Mouse (Mus musculus) cerebellum, postnatal 36 days (tissue): ENCODE measurements around the gene Akr1b7.

Source experiments
- DNase-seq, 2 experiments: peaks; one replicate each; pipeline ENCODE4 v3.0.0; 2021 to 2022; ENCODE audit warnings: mixed read lengths in 2 of 2

The Akr1b7 gene

GRCm38 (mm10) chr6:34441556-34442257 is 29.6 kb downstream of the Akr1b7 start:
- no peak for DNase-seq

DNA sequence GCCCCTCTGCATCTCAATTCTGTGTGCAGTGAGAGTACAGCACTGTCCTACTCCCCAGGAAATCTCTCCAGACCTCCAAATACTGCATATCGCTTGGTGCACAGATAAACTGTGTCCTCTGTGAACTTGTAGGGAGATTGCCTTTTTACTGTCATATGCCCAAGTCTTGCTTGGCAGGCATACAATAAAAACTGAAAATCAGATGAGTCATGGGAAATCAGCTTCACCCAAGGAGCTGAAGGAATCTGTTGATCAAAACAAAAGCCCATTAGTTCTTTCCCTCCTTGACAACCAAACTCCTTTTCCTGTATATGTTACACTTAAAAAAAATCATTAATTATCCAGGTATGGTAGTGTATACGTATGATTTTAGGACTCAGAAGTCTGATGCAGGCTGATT is 31.7 kb downstream of the Akr1b7 start:
- no peak for DNase-seq

- peak; percentile 65 to 72 for DNase-seq
These were observed 35.8 kb downstream of the Akr1b7 start for GRCm38 (mm10) chr6:34447961-34448360.

- no peak for DNase-seq
These were observed 36.6 kb downstream of the Akr1b7 start for GRCm38 (mm10) chr6:34448696-34449095.

DNA sequence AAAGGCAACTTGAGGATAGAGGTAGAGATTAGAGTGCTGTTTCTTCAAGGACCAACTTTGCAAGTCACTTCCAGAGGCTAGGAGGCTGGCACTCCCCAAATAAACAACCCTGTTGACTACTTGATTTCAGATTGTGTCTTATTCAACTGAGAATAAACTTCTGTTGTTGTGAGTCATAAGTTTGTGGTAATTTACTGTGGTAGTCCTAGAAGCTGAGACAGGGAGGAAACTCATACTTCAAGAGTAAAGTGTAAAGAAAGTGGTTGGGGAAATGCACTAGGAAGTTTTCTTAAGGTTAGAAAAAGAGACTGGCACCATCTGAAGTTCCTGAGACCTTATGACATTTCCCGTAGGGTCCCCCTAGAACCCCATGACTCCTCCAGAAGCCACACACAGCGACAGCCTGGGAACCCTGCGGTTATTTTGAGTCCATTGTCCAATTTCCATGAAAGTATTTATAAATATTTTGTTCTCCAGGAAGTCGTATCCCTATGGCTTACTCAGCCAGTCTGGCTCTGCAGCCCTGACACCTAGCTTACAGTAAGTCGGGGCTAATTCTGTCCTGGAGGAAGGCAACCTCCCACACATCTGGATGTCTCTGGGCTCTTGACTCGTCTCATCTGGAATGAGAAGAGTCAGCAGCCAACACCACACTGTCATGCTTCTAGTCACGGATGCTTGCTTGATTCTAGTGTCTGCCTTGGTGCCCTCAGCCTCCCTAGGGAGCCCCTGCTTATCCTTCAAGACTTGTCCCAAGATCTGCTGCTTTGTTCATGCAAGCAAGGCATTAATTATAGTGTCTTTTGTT is 41.0 kb downstream of the Akr1b7 start:
- DNase-seq, result no peak

DNA sequence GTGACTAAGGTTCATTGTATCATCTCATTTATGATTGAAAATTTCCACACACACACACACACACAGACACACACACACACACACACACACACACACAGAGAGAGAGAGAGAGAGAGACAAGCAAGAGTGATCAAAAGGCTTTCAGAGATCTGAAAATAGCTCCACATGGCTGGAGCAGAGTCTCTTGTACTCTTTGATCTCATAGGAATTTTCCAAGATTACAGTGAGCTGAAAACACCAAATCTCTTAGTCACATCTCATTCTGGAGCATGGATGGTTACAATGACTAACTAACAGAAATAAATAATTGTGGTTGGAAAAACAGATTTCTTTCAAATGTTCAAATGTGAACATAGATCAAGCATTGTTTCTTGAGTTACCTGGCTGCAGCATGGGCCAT is 47.3 kb downstream of the Akr1b7 start:
- no peak for DNase-seq

DNA sequence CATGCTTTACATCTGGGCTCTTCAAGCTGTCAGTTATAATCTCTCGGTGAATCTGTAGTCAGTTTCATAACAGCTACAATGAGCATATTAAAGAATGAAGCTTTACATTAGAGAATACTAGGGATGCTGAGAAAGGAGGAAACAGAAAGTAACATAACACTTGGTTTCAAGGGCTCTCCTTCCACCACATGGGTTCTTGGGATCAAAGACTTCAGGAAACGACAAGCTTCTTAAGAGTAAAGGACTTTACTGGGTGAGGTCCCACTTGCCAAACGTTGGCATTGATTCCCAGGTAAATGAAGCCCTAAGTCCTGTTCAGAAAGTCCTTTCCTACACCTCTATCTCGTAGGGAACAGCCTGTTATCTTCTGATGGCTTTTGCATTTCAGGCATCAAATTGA is 48.5 kb downstream of the Akr1b7 start:
- DNase-seq, result no peak

DNA sequence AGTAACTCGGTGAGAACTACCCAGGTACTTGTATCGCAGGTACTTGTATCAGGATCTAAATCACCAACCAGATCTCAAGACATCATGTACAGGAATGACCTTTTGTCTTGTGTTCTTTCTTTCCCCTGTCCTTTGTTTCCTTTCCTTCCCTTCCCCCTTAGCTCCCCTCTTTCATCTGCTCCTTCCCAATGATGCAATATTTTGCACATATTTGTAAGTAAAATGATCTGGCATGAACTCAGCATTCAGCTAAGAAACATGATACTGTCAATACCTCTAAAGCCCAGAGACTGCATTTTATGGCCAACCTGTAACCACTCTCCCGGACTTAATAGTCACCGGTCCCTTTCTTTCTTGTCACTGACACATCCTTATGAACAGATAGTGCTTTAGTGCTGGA is 51.4 kb downstream of the Akr1b7 start:
- no peak for DNase-seq

DNA sequence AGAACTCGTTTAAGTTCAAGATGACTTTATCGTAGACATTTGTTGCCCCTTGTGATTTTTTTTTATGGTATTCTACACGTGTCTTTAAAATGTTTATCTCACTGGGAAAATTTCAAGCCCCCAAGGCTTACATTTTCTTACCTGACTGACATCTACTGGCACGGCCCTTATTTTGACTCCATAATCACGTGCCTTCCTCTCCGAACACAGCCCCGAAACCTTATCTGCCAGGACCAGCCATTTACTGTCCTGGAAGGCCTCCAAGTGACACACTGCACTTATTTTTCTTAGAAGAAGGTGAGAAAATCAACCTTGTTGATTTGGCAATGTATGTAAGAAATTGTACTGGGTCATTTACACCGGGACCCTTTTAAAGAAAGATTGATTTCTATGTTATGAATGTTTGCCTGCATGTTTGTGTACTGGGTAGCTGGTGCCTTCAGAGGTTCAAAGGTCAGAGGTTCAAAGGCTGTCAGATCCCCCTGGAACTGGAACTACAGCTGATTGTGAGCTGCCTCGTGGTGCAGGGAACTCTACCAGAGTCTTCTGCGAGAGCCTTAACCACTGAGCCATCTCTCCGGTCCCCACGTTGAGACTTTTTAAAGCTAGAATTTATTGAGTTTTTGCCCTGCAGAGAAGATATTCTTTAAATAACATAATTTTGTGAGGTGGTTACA is 59.4 kb downstream of the Akr1b7 start:
- DNase-seq, result no peak
